Mouse (Mus musculus) stomach, postnatal 0 days (tissue): ENCODE measurements around the gene Frrs1.

Source experiments
- CTCF ChIP-seq: IDR thresholded peaks from 2 replicates; pipeline ENCODE4 v1.5.1; 2016; ENCODE audit warnings: antibody characterized with exemption, low read depth, mild to moderate bottlenecking, moderate library complexity
- EP300 ChIP-seq: optimal IDR thresholded peaks from 2 replicates; pipeline ENCODE3; 2016; ENCODE audit warnings: antibody characterized with exemption

- TF ChIP-seq CTCF (no peak), EP300 (no peak)
Observed at GRCm38 (mm10) chr3:116870372-116870771, 11.1 kb downstream of the Frrs1 start.
